Mouse (Mus musculus) left cerebral cortex, adult 9 months (tissue): Measurements from ENCODE around the gene Dspp.

Experiments used
- DNase-seq, 2 experiments: peaks; one replicate each; pipeline ENCODE4 v3.0.0; 2022; ENCODE audit warnings: low spot score in 2 of 2

Gene Dspp

GRCm38 (mm10) chr5:104201153-104201950 is 30.8 kb downstream of the Dspp start:
- no peak for DNase-seq

- DNase-seq = no peak
Observed at GRCm38 (mm10) chr5:104202351-104202750, 31.8 kb downstream of the Dspp start, which contains the start of gene Dmp1. TSS of gene Dmp1 (plus strand) at chr5:104202613.

- no peak for DNase-seq
Observed at GRCm38 (mm10) chr5:104212531-104212930, 42.0 kb downstream of the Dspp start.

GRCm38 (mm10) chr5:104218926-104219325 is 48.4 kb downstream of the Dspp start:
- peak in 1 of 2 experiments; percentile 57 for DNase-seq

- no peak for DNase-seq
Observed at GRCm38 (mm10) chr5:104224299-104224698, 53.8 kb downstream of the Dspp start.

- no peak for DNase-seq
Observed at GRCm38 (mm10) chr5:104224750-104225149, 54.2 kb downstream of the Dspp start.

- DNase-seq = no peak
Observed at GRCm38 (mm10) chr5:104228497-104228896, 58.0 kb downstream of the Dspp start.
